Mouse (Mus musculus): ENCODE measurements around the gene Aadat. TPM values are rescaled to one million over a fixed set of nuclear protein-coding genes. Genes with fewer than 3 reads are reported as not detected.

The Aadat gene
- polyA plus RNA-seq (2017; shearing (Covaris generic)): not detected

GRCm38 (mm10) chr8:60505653-60506521 lies at the start of gene Aadat:
Aadat (plus strand) TSS chr8:60505932.

GRCm38 (mm10) chr8:60503098-60503497 lies 2.6 kb upstream of the Aadat start, which contains the start of gene Gm10283:
Gm10283 (minus strand) TSS chr8:60503198.

Other genes starting within 250 kb of the Aadat start
- gene Gm10283, start 2.7 kb upstream of the Aadat start, polyA plus RNA-seq (2017; shearing (Covaris generic)): not detected
- not detected for gene Mfap3l, start 126.9 kb downstream of the Aadat start, polyA plus RNA-seq (2017; shearing (Covaris generic))